Mouse (Mus musculus): ENCODE measurements at regions not wholly inside any gene's neighbourhood (a gene's known extent, or its start where the extent isn't known, plus 50 kb on each side); places are given as distances from the start of the nearest gene placed in this dataset.

GRCm38 (mm10) chrX:166725761-166726503 is 140.4 kb upstream of the Egfl6 start:
- DNase-seq, result no peak

GRCm38 (mm10) chrX:166718075-166718474 is 132.6 kb upstream of the Egfl6 start:
- no peak for DNase-seq

- DNase-seq, result no peak
Measured at GRCm38 (mm10) chrX:166709306-166709705, 123.8 kb upstream of the Egfl6 start.

GRCm38 (mm10) chrX:166708106-166708505 is 122.6 kb upstream of the Egfl6 start:
- DNase-seq, result no peak

- no peak for DNase-seq
Measured at GRCm38 (mm10) chrX:166707029-166707428, 121.5 kb upstream of the Egfl6 start.

GRCm38 (mm10) chrX:166704311-166704710 is 118.8 kb upstream of the Egfl6 start:
- no peak for DNase-seq

GRCm38 (mm10) chrX:166694219-166694618 is 108.7 kb upstream of the Egfl6 start:
- DNase-seq, result no peak

- no peak for DNase-seq
Measured at GRCm38 (mm10) chrX:166688779-166689178, 103.3 kb upstream of the Egfl6 start.

- DNase-seq, result no peak
Measured at GRCm38 (mm10) chrX:166673404-166673803, 87.9 kb upstream of the Egfl6 start.

GRCm38 (mm10) chrX:166672617-166673016 is 87.1 kb upstream of the Egfl6 start:
- DNase-seq, result no peak

- DNase-seq, result no peak
Measured at GRCm38 (mm10) chrX:166671853-166672252, 86.3 kb upstream of the Egfl6 start.

- DNase-seq, result no peak
Measured at GRCm38 (mm10) chrX:166666304-166666703, 80.8 kb upstream of the Egfl6 start.

GRCm38 (mm10) chrX:166661808-166662207 is 76.3 kb upstream of the Egfl6 start:
- DNase-seq, result peak; percentile 73

- peak; percentile 39 for DNase-seq
Measured at GRCm38 (mm10) chrX:166661043-166661718, 75.7 kb upstream of the Egfl6 start.

- DNase-seq, result no peak
Measured at GRCm38 (mm10) chrX:166660715-166661042, 75.2 kb upstream of the Egfl6 start.

GRCm38 (mm10) chrX:166652400-166652799 is 66.9 kb upstream of the Egfl6 start:
- DNase-seq, result no peak

- no peak for DNase-seq
Measured at GRCm38 (mm10) chrX:166645713-166646112, 60.2 kb upstream of the Egfl6 start.

- no peak for DNase-seq
Measured at GRCm38 (mm10) chrX:166641256-166641655, 55.7 kb upstream of the Egfl6 start.

- DNase-seq, result no peak
Measured at GRCm38 (mm10) chrX:166640258-166640657, 54.7 kb upstream of the Egfl6 start.
